Mouse (Mus musculus) heart, embryonic 15.5 days (tissue): ENCODE data around the gene Foxc2. TPM values are rescaled to one million over a fixed set of nuclear protein-coding genes. Genes with fewer than 3 reads are reported as not detected.
"Not testable (repeated sequence)": the region's sequence is repeated elsewhere in the genome, so short reads cannot be mapped to it uniquely, and the experiment has no call there.

Experiments
- ATAC-seq: fragments of 200-750 bp; cut with Nextera tagmentation; replicated peaks from 2 replicates; pipeline ENCODE4 v1.8.0; 2017; ENCODE audit warnings: low read depth, moderate TSS enrichment; ENCODE audit not compliant: insufficient number of reproducible peaks, insufficient read depth, low FRiP score
- H3K27ac ChIP-seq: fragments of 300-500 bp; sonication (generic); 2 replicates; pipeline ENCODE4 v1.5.1; 2015; ENCODE audit warnings: mild to moderate bottlenecking, inconsistent platforms
- H3K27me3 ChIP-seq: fragments of 300-500 bp; sonication (generic); 2 replicates; pipeline ENCODE4 v1.6.1; 2015; ENCODE audit warnings: inconsistent platforms
- H3K36me3 ChIP-seq: fragments of 300-500 bp; sonication (generic); 2 replicates; pipeline ENCODE4 v1.6.1; 2015; ENCODE audit warnings: mild to moderate bottlenecking, inconsistent platforms
- H3K4me1 ChIP-seq: fragments of 300-500 bp; sonication (generic); replicated peaks from 2 replicates; pipeline ENCODE4 v1.6.1; 2015; ENCODE audit warnings: inconsistent platforms
- H3K4me2 ChIP-seq: fragments of 300-500 bp; sonication (generic); 2 replicates; pipeline ENCODE4 v1.6.1; 2015; ENCODE audit warnings: inconsistent platforms, mild to moderate bottlenecking, moderate library complexity
- H3K4me3 ChIP-seq: fragments of 300-500 bp; sonication (generic); 2 replicates; pipeline ENCODE4 v1.5.1; 2015; ENCODE audit warnings: mild to moderate bottlenecking, inconsistent platforms
- H3K9ac ChIP-seq: fragments of 300-500 bp; sonication (generic); 2 replicates; pipeline ENCODE4 v1.6.1; 2015; ENCODE audit warnings: mild to moderate bottlenecking, inconsistent platforms
- H3K9me3 ChIP-seq: fragments of 300-500 bp; sonication (generic); replicated peaks from 2 replicates; pipeline ENCODE4 v1.6.1; 2016; ENCODE audit warnings: inconsistent platforms
- WGBS: fragments of 180-500 bp; shearing (Covaris S2); methylation state at CpG from one replicate; pipeline ENCODE4 v1.1.7; 2015; ENCODE audit warnings: mixed read lengths; 5-methylcytosine and 5-hydroxymethylcytosine counted together
- polyA plus RNA-seq: library from polyadenylated mRNA; unstranded; fragments of >200 nt; fragmentation: Nextera tagmentation; extraction: Ambion mirVana; gene quantifications from 2 replicates; pipeline ENCODE4 v1.2.1, GENCODE M21; 2015

Gene Foxc2
- polyA plus RNA-seq, 1 experiment from 2014 or later: 6.4 TPM

DNA sequence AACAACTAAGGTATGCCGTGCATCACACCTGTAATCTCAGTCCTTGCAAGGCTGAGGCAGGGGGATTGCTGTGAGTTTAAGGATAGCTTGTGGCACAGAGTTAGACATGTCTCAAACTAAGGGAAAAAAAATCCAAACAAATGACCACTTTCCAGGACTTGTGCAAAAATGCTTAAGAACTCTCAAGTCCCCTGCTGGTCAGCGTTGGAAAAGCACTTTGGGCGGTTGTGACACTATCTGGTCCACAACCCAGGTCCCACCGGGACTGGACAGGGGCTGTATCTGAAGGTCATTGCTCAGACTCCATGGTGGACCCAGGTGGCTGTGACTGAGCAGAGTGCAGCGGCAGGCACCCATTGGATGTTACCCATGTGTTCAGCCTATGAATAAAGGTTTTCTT, 14.6 kb downstream of the Foxc2 start:
- Histone ChIP-seq H3K27me3 (peaks cover 64% of the 10 kb centered on the region), H3K4me3 (no peak overlapping the region)
- WGBS: 38% methylated on average over 5 of the region's 5 CpGs

GRCm38 (mm10) chr8:121132961-121133513, 17.1 kb downstream of the Foxc2 start:
- WGBS: 79% methylated on average over 5 of the region's 5 CpGs
- H3K4me3 ChIP-seq: no peak overlapping the region
- peaks cover 39% of the 10 kb centered on the region for H3K27me3 ChIP-seq
- H3K9ac ChIP-seq: no peak overlapping the region
- no peak overlapping the region for H3K4me2 ChIP-seq
- ATAC-seq: no peak
- H3K27ac ChIP-seq: no peak overlapping the region
- no peaks in the 10 kb centered on the region for H3K36me3 ChIP-seq
- no peaks in the 10 kb centered on the region for H3K9me3 ChIP-seq
- H3K4me1 ChIP-seq: peaks cover 21% of the 10 kb centered on the region

More for the DNA sequence above, 14.6 kb downstream of the Foxc2 start:
- Histone ChIP-seq H3K4me1 (peaks cover 29% of the 10 kb centered on the region), H3K4me2 (no peak overlapping the region), H3K9me3 (no peaks in the 10 kb centered on the region), H3K36me3 (no peaks in the 10 kb centered on the region), H3K9ac (no peak overlapping the region), H3K27ac (no peak overlapping the region)
- no peak for ATAC-seq

GRCm38 (mm10) chr8:121134102-121134501, 18.1 kb downstream of the Foxc2 start:
- H3K27me3 ChIP-seq: peaks cover 28% of the 10 kb centered on the region
- no peak overlapping the region for H3K4me2 ChIP-seq
- 84% methylated on average over 10 of the region's 10 CpGs for WGBS
- H3K9ac ChIP-seq: no peak overlapping the region
- H3K4me3 ChIP-seq: no peak overlapping the region
- no peak overlapping the region for H3K27ac ChIP-seq
- peaks cover 10% of the 10 kb centered on the region for H3K4me1 ChIP-seq
- no peak for ATAC-seq
- H3K9me3 ChIP-seq: no peaks in the 10 kb centered on the region
- H3K36me3 ChIP-seq: no peaks in the 10 kb centered on the region

DNA sequence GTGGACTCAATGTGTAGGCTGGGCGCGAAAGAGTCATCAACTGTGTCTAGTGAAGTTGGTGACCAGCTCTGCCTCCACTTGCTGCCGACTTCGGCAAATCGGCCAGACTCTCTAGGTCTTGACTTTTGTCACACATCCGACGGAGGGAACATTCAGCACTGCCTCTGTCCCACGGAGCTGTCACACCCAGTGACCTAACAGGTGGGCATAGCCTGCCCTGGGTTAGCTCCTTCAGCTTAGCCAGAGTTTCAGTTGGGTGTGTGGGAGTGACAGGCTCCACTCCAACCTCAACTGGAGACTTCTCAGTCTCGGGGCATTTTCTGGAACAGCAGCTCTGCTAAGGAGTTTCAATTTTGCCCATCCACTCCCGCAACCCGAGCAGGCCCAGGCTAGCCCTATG, 18.5 kb downstream of the Foxc2 start:
- no peak for ATAC-seq
- Histone ChIP-seq H3K27ac (no peak overlapping the region), H3K4me2 (no peak overlapping the region), H3K4me1 (peaks cover 8% of the 10 kb centered on the region), H3K9ac (no peak overlapping the region), H3K9me3 (no peaks in the 10 kb centered on the region), H3K27me3 (peaks cover 24% of the 10 kb centered on the region), H3K4me3 (no peak overlapping the region), H3K36me3 (no peaks in the 10 kb centered on the region)
- 88% methylated on average over 11 of the region's 11 CpGs for WGBS

DNA sequence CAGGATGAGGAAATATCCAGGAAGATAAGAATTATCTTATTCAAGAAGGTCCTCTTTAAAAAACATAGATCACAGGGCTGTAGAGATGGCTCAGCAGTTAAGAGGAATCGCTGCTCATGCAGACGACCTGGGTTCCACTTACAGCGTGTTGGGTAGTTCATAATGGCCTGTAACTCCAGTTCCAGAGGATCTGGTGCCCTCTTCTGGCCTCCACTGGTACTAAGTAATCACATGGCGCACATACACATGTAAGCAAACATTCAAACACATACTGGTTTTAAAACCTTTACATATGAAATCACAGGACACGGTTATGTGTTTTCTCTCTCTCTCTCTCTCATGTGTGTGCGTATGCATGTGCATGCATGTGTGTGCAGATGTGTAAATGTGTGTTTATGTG, 20.9 kb downstream of the Foxc2 start:
- WGBS: 95% methylated on average over 6 of the region's 6 CpGs
- Histone ChIP-seq H3K9ac (no peak overlapping the region), H3K36me3 (no peaks in the 10 kb centered on the region), H3K27me3 (peaks cover 8% of the 10 kb centered on the region), H3K27ac (no peak overlapping the region), H3K4me2 (no peak overlapping the region), H3K9me3 (no peaks in the 10 kb centered on the region), H3K4me3 (no peak overlapping the region), H3K4me1 (peaks cover 8% of the 10 kb centered on the region)
- no peak for ATAC-seq

DNA sequence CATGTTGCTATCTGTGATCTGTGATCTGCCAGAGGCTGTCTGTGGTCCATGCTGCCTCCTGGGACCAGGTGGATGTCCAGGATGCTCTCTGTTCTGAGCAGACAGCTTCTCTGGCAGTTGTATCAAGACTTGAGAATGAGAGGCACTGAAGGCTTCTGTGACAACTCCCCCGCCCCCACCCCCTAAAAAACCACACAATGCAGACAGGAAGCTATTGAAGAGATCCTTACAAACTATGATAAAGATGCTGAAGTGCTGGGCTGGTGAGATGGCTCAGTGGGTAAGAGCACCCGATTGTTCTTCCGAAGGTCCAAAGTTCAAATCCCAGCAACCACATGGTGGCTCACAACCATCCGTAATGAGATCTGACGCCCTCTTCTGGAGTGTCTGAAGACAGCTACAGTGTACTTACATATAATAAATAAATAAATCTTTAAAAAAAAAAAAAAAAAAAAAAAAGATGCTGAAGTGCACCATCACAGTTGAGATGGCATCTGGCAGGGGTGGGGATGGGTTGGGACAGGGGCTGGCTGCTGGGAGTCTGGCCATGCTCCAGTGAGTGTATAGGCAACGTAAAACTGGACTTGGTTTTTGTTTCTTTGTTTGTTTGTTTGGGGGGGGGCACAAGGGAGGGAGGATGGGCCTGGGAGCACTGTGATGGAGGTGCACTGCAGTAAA, 29.6 kb downstream of the Foxc2 start:
- H3K36me3 ChIP-seq, H3K9me3 ChIP-seq, H3K9ac ChIP-seq, H3K4me2 ChIP-seq, ATAC-seq, H3K4me3 ChIP-seq, H3K4me1 ChIP-seq, H3K27ac ChIP-seq: not testable (repeated sequence)
- 52% methylated on average over 5 of the region's 6 CpGs for WGBS
- peaks cover 19% of the 10 kb centered on the region; the same call in 1 of the 2 replicates for H3K27me3 ChIP-seq

- no peak overlapping the region for H3K4me2 ChIP-seq
- no peak for ATAC-seq
- no peaks in the 10 kb centered on the region for H3K36me3 ChIP-seq
- H3K4me3 ChIP-seq: no peak overlapping the region
- no peak overlapping the region for H3K27ac ChIP-seq
- whole genome bisulfite sequencing: 15% methylated on average over 8 of the region's 8 CpGs
- H3K4me1 ChIP-seq: peaks cover 12% of the 10 kb centered on the region
- H3K9me3 ChIP-seq: no peaks in the 10 kb centered on the region
- H3K27me3 ChIP-seq: peaks cover 11% of the 10 kb centered on the region; the same call in 1 of the 2 replicates
- no peak overlapping the region for H3K9ac ChIP-seq
Observed at GRCm38 (mm10) chr8:121148573-121149083, 32.7 kb downstream of the Foxc2 start.

DNA sequence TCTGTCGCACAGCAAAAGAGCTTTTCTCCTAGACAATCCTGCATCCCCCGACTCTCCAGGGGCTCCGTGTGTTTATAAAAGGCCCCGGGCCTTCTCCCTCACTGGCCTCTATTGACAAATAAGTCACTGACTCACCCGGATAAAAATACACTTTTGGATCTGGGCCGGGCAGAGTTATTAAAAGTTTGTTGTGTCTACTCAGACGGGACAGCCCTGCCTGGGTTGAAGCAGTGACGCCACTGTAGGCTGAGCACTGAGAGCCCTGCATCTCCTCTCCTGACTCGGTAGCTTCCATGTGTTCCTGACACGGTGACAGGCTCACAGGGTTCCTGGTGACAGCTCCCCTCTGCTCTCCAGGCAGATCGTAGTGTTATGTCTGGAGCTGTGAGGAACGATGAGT, 36.4 kb downstream of the Foxc2 start:
- peak overlapping the region; percentile 34; the same call in 1 of the 2 replicates for H3K27ac ChIP-seq
- no peak overlapping the region for H3K9ac ChIP-seq
- 0 out of 2 replicates have a peak overlapping the region, but pooled peaks have one; percentile 29 for H3K4me2 ChIP-seq
- no peaks in the 10 kb centered on the region for H3K9me3 ChIP-seq
- H3K4me3 ChIP-seq: no peak overlapping the region
- ATAC-seq: 0 out of 2 replicates have a peak, but pooled peaks have one; percentile 32
- H3K4me1 ChIP-seq: peaks cover 12% of the 10 kb centered on the region
- no peaks in the 10 kb centered on the region for H3K36me3 ChIP-seq
- H3K27me3 ChIP-seq: peaks cover 7% of the 10 kb centered on the region; the same call in 1 of the 2 replicates
- 22% methylated on average over 12 of the region's 12 CpGs for WGBS

DNA sequence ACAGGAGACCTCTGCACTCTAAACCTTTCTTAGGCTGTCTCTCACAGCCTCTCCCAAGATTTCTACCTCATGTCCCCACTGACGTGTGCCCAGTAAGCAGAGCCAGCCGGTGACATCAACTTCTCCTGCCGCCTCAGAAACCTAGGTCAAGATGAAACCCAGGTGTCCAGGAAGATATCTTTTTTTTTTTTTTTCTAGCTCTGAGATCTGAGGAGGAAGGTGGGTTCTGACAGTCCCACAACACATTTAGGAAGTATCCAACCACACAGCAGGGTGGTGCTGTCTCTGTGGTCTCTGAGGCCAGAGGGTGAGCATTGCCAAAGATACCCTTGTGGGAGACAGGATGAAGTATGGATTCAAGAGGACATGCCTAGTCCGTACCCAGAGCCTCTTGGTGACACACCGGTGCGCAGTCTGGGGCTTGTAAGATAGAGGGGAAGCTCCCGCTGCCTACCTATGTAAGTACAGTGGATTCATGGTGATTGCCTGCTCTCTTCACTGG, 41.1 kb downstream of the Foxc2 start:
- Histone ChIP-seq H3K9me3 (no peaks in the 10 kb centered on the region), H3K4me1 (peaks cover 21% of the 10 kb centered on the region), H3K4me3 (no peak overlapping the region), H3K36me3 (no peaks in the 10 kb centered on the region), H3K27me3 (peaks cover 4% of the 10 kb centered on the region; the same call in 1 of the 2 replicates), H3K27ac (no peak overlapping the region), H3K4me2 (no peak overlapping the region), H3K9ac (no peak overlapping the region)
- no peak for ATAC-seq
- 78% methylated on average over 7 of the region's 7 CpGs for whole genome bisulfite sequencing

DNA sequence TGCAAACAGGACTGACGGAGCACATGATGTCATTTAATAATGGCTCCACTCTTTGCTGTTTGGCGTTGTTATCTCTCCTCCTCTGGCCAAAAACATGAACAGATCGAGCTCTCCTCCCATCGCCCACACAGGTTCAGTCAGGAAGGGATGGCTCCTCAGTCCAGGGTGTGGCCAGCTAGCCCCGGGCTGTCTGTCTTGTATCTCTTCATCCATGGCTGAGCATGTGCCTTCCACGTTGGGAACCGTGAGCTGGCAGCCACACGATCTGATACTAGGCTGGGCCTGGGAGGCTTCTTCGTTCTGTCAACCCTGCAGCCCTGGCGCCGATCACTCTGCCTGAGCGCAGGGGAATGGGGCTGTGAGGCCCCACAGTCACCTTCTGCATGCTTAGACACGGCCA, 42.8 kb downstream of the Foxc2 start:
- no peak overlapping the region for H3K4me2 ChIP-seq
- H3K4me1 ChIP-seq: peaks cover 22% of the 10 kb centered on the region
- H3K27ac ChIP-seq: no peak overlapping the region
- no peaks in the 10 kb centered on the region for H3K36me3 ChIP-seq
- no peaks in the 10 kb centered on the region for H3K9me3 ChIP-seq
- no peak for ATAC-seq
- peaks cover 4% of the 10 kb centered on the region; the same call in 1 of the 2 replicates for H3K27me3 ChIP-seq
- WGBS: 38% methylated on average over 13 of the region's 13 CpGs
- no peak overlapping the region for H3K4me3 ChIP-seq
- H3K9ac ChIP-seq: no peak overlapping the region

DNA sequence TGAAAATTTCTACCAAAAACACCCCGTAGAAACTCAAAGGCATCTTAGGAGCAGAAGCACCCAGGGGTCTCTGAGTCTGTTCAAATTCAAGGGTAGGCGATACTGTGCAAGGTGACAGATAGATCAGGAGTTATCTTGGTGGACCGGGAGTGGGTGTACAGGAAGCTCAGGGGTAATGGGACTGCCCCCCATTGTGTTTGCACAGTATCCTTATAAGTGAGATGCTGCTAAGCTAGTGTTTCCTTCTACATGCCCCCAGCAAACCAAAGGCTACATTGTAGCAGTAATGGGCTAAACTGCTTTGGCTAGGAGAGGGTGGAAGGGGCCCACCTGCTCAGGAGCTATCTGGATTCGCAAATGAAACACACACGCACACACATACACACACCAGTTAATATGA, 45.5 kb downstream of the Foxc2 start:
- peaks cover 33% of the 10 kb centered on the region for H3K4me1 ChIP-seq
- H3K4me3 ChIP-seq: no peak overlapping the region
- no peak overlapping the region for H3K4me2 ChIP-seq
- no peak overlapping the region for H3K27ac ChIP-seq
- ATAC-seq: no peak
- no peaks in the 10 kb centered on the region for H3K9me3 ChIP-seq
- H3K36me3 ChIP-seq: no peaks in the 10 kb centered on the region
- WGBS: 84% methylated on average over 5 of the region's 5 CpGs
- H3K9ac ChIP-seq: no peak overlapping the region
- H3K27me3 ChIP-seq: peaks cover 8% of the 10 kb centered on the region; the same call in 1 of the 2 replicates
